Mouse (Mus musculus): ENCODE results near the gene Glod4.

GRCm38 (mm10) chr11:76242901-76243810, at the start of gene Glod4, which contains the start of gene Mrm3:
- TF ChIP-seq CTCF (IDR thresholded peaks at IDR 0.05; ENCODE audit: extremely low read depth, insufficient read depth, insufficient read length, insufficient replicate concordance) (no peak), POLR2A (IDR thresholded peaks at IDR 0.05; ENCODE audit: low read depth, low read length) (peak; percentile 15; the same call in 1 of the 2 replicates)

All from spleen, adult 2 months (tissue).